Mouse (Mus musculus) retina, postnatal 7 days (tissue): ENCODE data around the gene Cntn1.

ENCODE experiments used
- DNase-seq: peaks from one replicate; pipeline ENCODE4 v3.0.0-alpha.2; 2012; ENCODE audit warnings: low read depth, low spot score

The Cntn1 gene

GRCm38 (mm10) chr15:92050996-92051352, at the start of gene Cntn1:
Gene Cntn1, plus strand, starts transcription at chr15:92051165.
- DNase-seq = peak; percentile 76

GRCm38 (mm10) chr15:92001431-92001830, 49.5 kb upstream of the Cntn1 start:
- no peak for DNase-seq

GRCm38 (mm10) chr15:92012165-92013083, 38.5 kb upstream of the Cntn1 start:
- no peak for DNase-seq

GRCm38 (mm10) chr15:92034111-92034510, 16.9 kb upstream of the Cntn1 start:
- no peak for DNase-seq

GRCm38 (mm10) chr15:92042538-92042937, 8.4 kb upstream of the Cntn1 start:
- DNase-seq = no peak

GRCm38 (mm10) chr15:92046042-92046441, 4.9 kb upstream of the Cntn1 start:
- peak; percentile 35 for DNase-seq

GRCm38 (mm10) chr15:92048031-92048430, 2.9 kb upstream of the Cntn1 start:
- no peak for DNase-seq

GRCm38 (mm10) chr15:92048531-92048930, 2.4 kb upstream of the Cntn1 start:
- DNase-seq = no peak

GRCm38 (mm10) chr15:92051353-92052132, 578 bp downstream of the Cntn1 start:
- DNase-seq = peak; percentile 16

GRCm38 (mm10) chr15:92052133-92052463, 1.1 kb downstream of the Cntn1 start:
- no peak for DNase-seq

- no peak for DNase-seq
Observed at GRCm38 (mm10) chr15:92057553-92057952, 6.6 kb downstream of the Cntn1 start.

GRCm38 (mm10) chr15:92060986-92061385, 10.0 kb downstream of the Cntn1 start:
- DNase-seq = no peak

- no peak for DNase-seq
Observed at GRCm38 (mm10) chr15:92079416-92079815, 28.5 kb downstream of the Cntn1 start.

GRCm38 (mm10) chr15:92085876-92086275, 34.9 kb downstream of the Cntn1 start:
- DNase-seq = no peak

GRCm38 (mm10) chr15:92087691-92088286, 36.8 kb downstream of the Cntn1 start:
- DNase-seq = no peak

GRCm38 (mm10) chr15:92090787-92091186, 39.8 kb downstream of the Cntn1 start:
- no peak for DNase-seq

- no peak for DNase-seq
Observed at GRCm38 (mm10) chr15:92092041-92092440, 41.1 kb downstream of the Cntn1 start.

GRCm38 (mm10) chr15:92099410-92100174, 48.6 kb downstream of the Cntn1 start:
- DNase-seq = no peak

- no peak for DNase-seq
Observed at GRCm38 (mm10) chr15:92101956-92102355, 51.0 kb downstream of the Cntn1 start.

- DNase-seq = no peak
Observed at GRCm38 (mm10) chr15:92112455-92112854, 61.5 kb downstream of the Cntn1 start.

- no peak for DNase-seq
Observed at GRCm38 (mm10) chr15:92132936-92133335, 82.0 kb downstream of the Cntn1 start.

GRCm38 (mm10) chr15:92134254-92134653, 83.3 kb downstream of the Cntn1 start:
- DNase-seq = no peak
